ENCODE assay signal across 15 mouse cellular contexts in the genomic region with DNA sequence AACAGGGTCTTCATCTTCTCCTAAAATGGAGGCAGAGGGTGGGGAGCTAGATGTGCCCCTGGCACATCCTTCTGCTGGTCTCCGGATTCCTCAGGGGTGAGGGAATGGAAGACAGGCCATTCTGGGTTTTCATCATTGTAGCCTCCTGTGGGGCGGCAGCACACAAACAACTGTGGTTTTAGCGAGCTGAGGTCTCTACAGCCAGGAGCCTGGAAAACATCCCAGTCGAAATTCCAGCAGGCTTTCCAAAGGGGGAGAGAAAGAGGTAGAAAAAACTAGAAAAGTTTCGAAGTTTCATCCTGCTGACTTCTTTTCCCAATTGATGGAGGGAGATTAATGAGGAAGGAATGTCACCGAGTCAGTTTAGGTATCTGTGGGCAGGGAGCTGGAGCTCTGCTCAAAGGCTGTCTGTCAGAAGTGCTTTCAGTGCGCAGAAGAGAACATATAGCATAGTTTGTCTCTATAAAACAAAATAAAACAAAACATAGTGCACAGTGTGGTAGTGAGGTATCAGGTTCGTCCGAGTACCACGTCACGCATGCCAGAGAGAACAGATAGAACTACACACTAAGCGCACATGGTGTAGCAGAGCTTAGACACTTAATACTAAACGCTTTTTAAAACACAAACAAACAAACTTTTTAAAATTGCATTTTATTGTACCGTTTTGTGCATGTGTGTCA. TPM values are rescaled to one million over a fixed set of nuclear protein-coding genes. Genes with fewer than 3 reads are reported as not detected.
DNase-seq lines count a peak whose midpoint lies in the region; ATAC-seq and TF ChIP-seq lines count a peak whose summit lies in the region.
"Had no signal": no experiment of that assay in that cellular context is flagged by ENCODE, and none has a peak within 500 bp of the region (broad histone marks: within the 10 kb centered on the region; RNA-seq: fewer than 3 reads in every experiment).

No protein-coding gene starts in this region.

- H3K36me3 ChIP-seq in heart, embryonic 15.5 days: no peaks in the 10 kb centered on the region
- no peaks in the 10 kb centered on the region for H3K36me3 ChIP-seq in midbrain, embryonic 11.5 days (ENCODE audit: control insufficient read depth, insufficient read depth, low read length)
- H3K36me3 ChIP-seq in midbrain, postnatal 0 days (ENCODE audit: insufficient read depth, low read length): no peaks in the 10 kb centered on the region
- no peaks in the 10 kb centered on the region for H3K36me3 ChIP-seq in embryonic facial prominence, embryonic 13.5 days
- no peaks in the 10 kb centered on the region for H3K36me3 ChIP-seq in liver, embryonic 13.5 days
- no peaks in the 10 kb centered on the region for H3K36me3 ChIP-seq in kidney, adult 2 months (ENCODE audit: control insufficient read depth, insufficient read depth, low read length)

- no peaks in the 10 kb centered on the region for H3K9me3 ChIP-seq in heart, embryonic 15.5 days (replicated peaks)
- H3K9me3 ChIP-seq in midbrain, embryonic 11.5 days (ENCODE audit: control insufficient read depth, low read length): no peaks in the 10 kb centered on the region; the same call in 1 of the 2 replicates
- no peaks in the 10 kb centered on the region for H3K9me3 ChIP-seq in midbrain, postnatal 0 days (ENCODE audit: low read length)
- no peaks in the 10 kb centered on the region for H3K9me3 ChIP-seq in embryonic facial prominence, embryonic 13.5 days
- H3K9me3 ChIP-seq in liver, embryonic 13.5 days (replicated peaks): no peaks in the 10 kb centered on the region
- H3K9me3 ChIP-seq: forebrain, embryonic 13.5 days had no signal

- TF ChIP-seq CTCF in midbrain, postnatal 0 days (IDR thresholded peaks at IDR 0.05): no peak
- no peak for TF ChIP-seq CTCF in kidney, adult 2 months (conservative IDR thresholded peaks at IDR 0.05; ENCODE audit: insufficient read depth, insufficient read length, low read depth, low read length)

- H3K4me1 ChIP-seq in heart, embryonic 15.5 days (replicated peaks): peaks cover 16% of the 10 kb centered on the region
- H3K4me1 ChIP-seq in midbrain, embryonic 11.5 days (ENCODE audit: control insufficient read depth, insufficient read depth, low read length): peaks cover 4% of the 10 kb centered on the region; the same call in 1 of the 2 replicates
- no peaks in the 10 kb centered on the region for H3K4me1 ChIP-seq in midbrain, postnatal 0 days (ENCODE audit: insufficient read depth, low read length)
- H3K4me1 ChIP-seq in embryonic facial prominence, embryonic 13.5 days: peaks cover 20% of the 10 kb centered on the region
- peaks cover 12% of the 10 kb centered on the region for H3K4me1 ChIP-seq in liver, embryonic 13.5 days (replicated peaks)
- no peaks in the 10 kb centered on the region for H3K4me1 ChIP-seq in kidney, adult 2 months (ENCODE audit: control insufficient read depth, insufficient read depth, low read length)
- H3K4me1 ChIP-seq: forebrain, embryonic 13.5 days had no signal

- H3K4me2 ChIP-seq in heart, embryonic 15.5 days: peak overlapping the region; percentile 47; the same call in 1 of the 2 replicates
- H3K4me2 ChIP-seq in midbrain, embryonic 11.5 days: no peak overlapping the region
- H3K4me2 ChIP-seq in midbrain, postnatal 0 days (ENCODE audit: low read depth, low read length, poor library complexity, severe bottlenecking): no peak overlapping the region
- peak overlapping the region; percentile 53 for H3K4me2 ChIP-seq in embryonic facial prominence, embryonic 13.5 days
- peak overlapping the region; percentile 59 for H3K4me2 ChIP-seq in liver, embryonic 13.5 days
- H3K4me2 ChIP-seq: forebrain, embryonic 13.5 days had no signal

- no peak for ATAC-seq in heart, embryonic 15.5 days (replicated peaks; ENCODE audit: insufficient number of reproducible peaks, insufficient read depth, low FRiP score, low read depth)
- ATAC-seq in midbrain, embryonic 11.5 days (ENCODE audit: low FRiP score): no peak
- no peak for ATAC-seq in midbrain, postnatal 0 days (ENCODE audit: low FRiP score)
- ATAC-seq in embryonic facial prominence, embryonic 13.5 days (ENCODE audit: insufficient number of reproducible peaks, insufficient read depth, low FRiP score, low TSS enrichment, low read depth): peak; percentile 69; the same call in 1 of the 2 replicates
- no peak for ATAC-seq in liver, embryonic 13.5 days (ENCODE audit: low read depth)
- ATAC-seq: forebrain, embryonic 13.5 days; inflammation-experienced regulatory T-cells, adult 6 months had no signal

- no peaks in the 10 kb centered on the region for H3K27me3 ChIP-seq in heart, embryonic 15.5 days
- H3K27me3 ChIP-seq in midbrain, embryonic 11.5 days (ENCODE audit: control insufficient read depth, insufficient read depth, low read length): no peaks in the 10 kb centered on the region
- H3K27me3 ChIP-seq in midbrain, postnatal 0 days (ENCODE audit: insufficient read depth, low read length): no peaks in the 10 kb centered on the region
- H3K27me3 ChIP-seq in embryonic facial prominence, embryonic 13.5 days: no peaks in the 10 kb centered on the region
- H3K27me3 ChIP-seq in liver, embryonic 13.5 days: no peaks in the 10 kb centered on the region
- H3K27me3 ChIP-seq in kidney, adult 2 months (replicated peaks; ENCODE audit: control insufficient read depth, insufficient read depth, low read length): no peaks in the 10 kb centered on the region

- no peak overlapping the region for H3K27ac ChIP-seq in heart, embryonic 15.5 days
- no peak overlapping the region for H3K27ac ChIP-seq in midbrain, embryonic 11.5 days (ENCODE audit: low read depth, low read length)
- no peak overlapping the region for H3K27ac ChIP-seq in midbrain, postnatal 0 days (ENCODE audit: low read depth, low read length)
- H3K27ac ChIP-seq in embryonic facial prominence, embryonic 13.5 days: peak overlapping the region; percentile 83
- no peak overlapping the region for H3K27ac ChIP-seq in liver, embryonic 13.5 days
- H3K27ac ChIP-seq in kidney, adult 2 months (ENCODE audit: insufficient read depth, low read depth, low read length): no peak overlapping the region
- H3K27ac ChIP-seq: forebrain, embryonic 13.5 days had no signal

- no peak for TF ChIP-seq POLR2A in kidney, adult 2 months (IDR thresholded peaks at IDR 0.05; ENCODE audit: low read depth, low read length)

- no peak for DNase-seq in heart, adult 18-20 months
- peak; percentile 87 for DNase-seq in midbrain, embryonic 11.5 days (ENCODE audit: low spot score, missing footprints)
- no peak for DNase-seq in midbrain, postnatal 0 days (ENCODE audit: low spot score)
- DNase-seq in liver, embryonic 13.5 days: no peak
- DNase-seq in retina, postnatal 1 day: no peak
- no peak for DNase-seq in kidney, adult 2 months
- DNase-seq: cerebellum, adult 2 months; heart, postnatal 4 days; lung, postnatal 10 days; thymus, postnatal 36 days had no signal

- no peak overlapping the region for H3K9ac ChIP-seq in heart, embryonic 15.5 days
- H3K9ac ChIP-seq in midbrain, embryonic 11.5 days (ENCODE audit: low read length): no peak overlapping the region
- H3K9ac ChIP-seq in midbrain, postnatal 0 days (replicated peaks; ENCODE audit: low read length, poor library complexity, severe bottlenecking): no peak overlapping the region
- H3K9ac ChIP-seq in embryonic facial prominence, embryonic 13.5 days: no peak overlapping the region
- no peak overlapping the region for H3K9ac ChIP-seq in liver, embryonic 13.5 days
- H3K9ac ChIP-seq: forebrain, embryonic 13.5 days had no signal

- H3K4me3 ChIP-seq in heart, embryonic 15.5 days: no peak overlapping the region
- H3K4me3 ChIP-seq in midbrain, embryonic 11.5 days (ENCODE audit: low read depth, low read length): no peak overlapping the region
- no peak overlapping the region for H3K4me3 ChIP-seq in midbrain, postnatal 0 days (ENCODE audit: low read depth, low read length)
- peak overlapping the region; percentile 10; the same call in 1 of the 2 replicates for H3K4me3 ChIP-seq in embryonic facial prominence, embryonic 13.5 days
- H3K4me3 ChIP-seq in liver, embryonic 13.5 days (replicated peaks): no peak overlapping the region; the same call in 1 of the 2 replicates
- H3K4me3 ChIP-seq in kidney, adult 2 months (ENCODE audit: insufficient read depth, low read depth, low read length): no peak overlapping the region
- H3K4me3 ChIP-seq: forebrain, embryonic 13.5 days had no signal

- WGBS in heart, embryonic 15.5 days: 45% methylated on average over 14 of the region's 14 CpGs
- 54% methylated on average over 14 of the region's 14 CpGs for WGBS in midbrain, embryonic 11.5 days
- 55% methylated on average over 14 of the region's 14 CpGs for WGBS in midbrain, postnatal 0 days
- 23% methylated on average over 14 of the region's 14 CpGs for WGBS in embryonic facial prominence, embryonic 13.5 days
- 55% methylated on average over 14 of the region's 14 CpGs for WGBS in liver, embryonic 13.5 days (ENCODE audit: insufficient replicate concordance)
- 56% methylated on average over 14 of the region's 14 CpGs for WGBS in kidney, adult 2 months

RNA-seq across cellular contexts. Expression of a gene that starts 16.0 kb away (rescaled TPM):
- polyA plus RNA-seq in heart, embryonic 15.5 days (2015; fragmentation: Nextera tagmentation; extraction: Ambion mirVana): 0.40 and 0.43 TPM in 2 replicates
- under 1 TPM in 1 of 2 experiments, not detected in 1; 0.02 TPM for total RNA-seq in heart, adult 18-20 months (2021)
- 5.1 and 6.2 TPM in 2 replicates for polyA plus RNA-seq in midbrain, embryonic 11.5 days (2014; fragmentation: Nextera tagmentation; extraction: Ambion mirVana)
- total RNA-seq in midbrain, postnatal 0 days (2014; rRNA removed): 0.66 and 0.93 TPM in 2 replicates
- 0.25 and 0.32 TPM in 2 replicates for polyA plus RNA-seq in midbrain, postnatal 0 days (2015; fragmentation: Nextera tagmentation; extraction: Ambion mirVana)
- 1.3 and 1.8 TPM in 2 replicates for polyA plus RNA-seq in embryonic facial prominence, embryonic 13.5 days (2015; fragmentation: Nextera tagmentation; extraction: Ambion mirVana)
- 0.09 and 0.14 TPM in 2 replicates for polyA plus RNA-seq in liver, embryonic 13.5 days (2015; fragmentation: Nextera tagmentation; extraction: Ambion mirVana)
- polyA plus RNA-seq in kidney, adult 2 months (2012; rRNA removed): 0.06 and 0.15 TPM in 2 replicates
- total RNA-seq: megakaryocyte-erythroid progenitor cell, adult 5-6 weeks had no signal

Comparison
In these comparisons a context has a peak if more than half of its experiments do, and no peak if none do; other contexts are left out.
1. H3K4me2 ChIP-seq: peak in heart, embryonic 15.5 days (single experiment), embryonic facial prominence, embryonic 13.5 days (single experiment) and liver, embryonic 13.5 days (single experiment); none in midbrain, embryonic 11.5 days (single experiment) and midbrain, postnatal 0 days (single experiment).